Comparison of ENCODE assay signal across 8 mouse cellular contexts in genomic region chrX:136992191-136992965, GRCm38 (mm10). TPM values are rescaled to one million over a fixed set of nuclear protein-coding genes. Genes with fewer than 3 reads are reported as not detected.
DNase-seq lines count a peak whose midpoint lies in the region; ATAC-seq and TF ChIP-seq lines count a peak whose summit lies in the region.

No protein-coding gene starts in this region.

- H3K36me3 ChIP-seq in lung, postnatal 0 days (ENCODE audit: insufficient read depth, low read length): no peaks in the 10 kb centered on the region
- H3K36me3 ChIP-seq in hindbrain, embryonic 13.5 days: no peaks in the 10 kb centered on the region
- H3K36me3 ChIP-seq in midbrain, embryonic 10.5 days: no peaks in the 10 kb centered on the region

- 13% methylated on average over 18 of the region's 19 CpGs for WGBS in lung, postnatal 0 days
- 15% methylated on average over 19 of the region's 19 CpGs for WGBS in hindbrain, embryonic 13.5 days
- WGBS in midbrain, embryonic 10.5 days: 20% methylated on average over 19 of the region's 19 CpGs

- intact Hi-C loops in gastrocnemius, postnatal 14 days (cut with DNase I; ENCODE audit: low total_unique reads): no loop called here

- H3K4me2 ChIP-seq in lung, postnatal 0 days (replicated peaks; ENCODE audit: low read depth, low read length): peak overlapping the region; percentile 54
- H3K4me2 ChIP-seq in hindbrain, embryonic 13.5 days: peak overlapping the region; percentile 61

- H3K27ac ChIP-seq in lung, postnatal 0 days (ENCODE audit: low read length): no peak overlapping the region
- peak overlapping the region; percentile 90 for H3K27ac ChIP-seq in hindbrain, embryonic 13.5 days
- peak overlapping the region; percentile 80 for H3K27ac ChIP-seq in midbrain, embryonic 10.5 days (replicated peaks)

- TF ChIP-seq EP300 in lung, postnatal 0 days (IDR thresholded peaks at IDR 0.05): no peak

- peak overlapping the region; percentile 17; the same call in 1 of the 2 replicates for H3K4me3 ChIP-seq in lung, postnatal 0 days (ENCODE audit: low read depth, low read length)
- H3K4me3 ChIP-seq in hindbrain, embryonic 13.5 days: peak overlapping the region; percentile 54
- peak overlapping the region; percentile 56 for H3K4me3 ChIP-seq in midbrain, embryonic 10.5 days

- TF ChIP-seq CTCF in lung, postnatal 0 days (IDR thresholded peaks at IDR 0.05): no peak

- no peaks in the 10 kb centered on the region for H3K27me3 ChIP-seq in lung, postnatal 0 days (replicated peaks; ENCODE audit: insufficient read depth, low read length)
- no peaks in the 10 kb centered on the region for H3K27me3 ChIP-seq in hindbrain, embryonic 13.5 days
- H3K27me3 ChIP-seq in midbrain, embryonic 10.5 days (ENCODE audit: low read depth, poor library complexity, severe bottlenecking): peaks cover 64% of the 10 kb centered on the region

- ATAC-seq in cerebellum, adult (ENCODE audit: insufficient number of reproducible peaks, low FRiP score, low TSS enrichment): peak; percentile 49
- ATAC-seq in lung, postnatal 0 days: no peak
- peak; percentile 73 for ATAC-seq in hindbrain, embryonic 13.5 days (ENCODE audit: low FRiP score)

- H3K4me1 ChIP-seq in lung, postnatal 0 days (ENCODE audit: insufficient read depth, low read depth, low read length): no peaks in the 10 kb centered on the region
- H3K4me1 ChIP-seq in hindbrain, embryonic 13.5 days (replicated peaks): peaks cover 23% of the 10 kb centered on the region
- H3K4me1 ChIP-seq in midbrain, embryonic 10.5 days: peaks cover 29% of the 10 kb centered on the region

- no peaks in the 10 kb centered on the region for H3K9me3 ChIP-seq in lung, postnatal 0 days (ENCODE audit: low read length)
- H3K9me3 ChIP-seq in hindbrain, embryonic 13.5 days: no peaks in the 10 kb centered on the region
- no peaks in the 10 kb centered on the region for H3K9me3 ChIP-seq in midbrain, embryonic 10.5 days (replicated peaks)

- DNase-seq in cerebellum, postnatal 4 days (ENCODE audit: low spot score in 2 of 2): no peak
- no peak for DNase-seq in lung, postnatal 0 days (ENCODE audit: low spot score)
- DNase-seq in lung, postnatal 10 days: no peak
- no peak for DNase-seq in midbrain, embryonic 10.5 days (ENCODE audit: low spot score)
- DNase-seq in ovary, postnatal 10 days (ENCODE audit: low spot score): no peak
- DNase-seq in gastrocnemius, postnatal 14 days: no peak

- no peak overlapping the region for H3K9ac ChIP-seq in lung, postnatal 0 days (replicated peaks; ENCODE audit: low read depth)
- peak overlapping the region; percentile 76 for H3K9ac ChIP-seq in hindbrain, embryonic 13.5 days

RNA-seq across cellular contexts. Expression of gene Zcchc18, which starts 0.6 kb away (rescaled TPM):
- polyA plus RNA-seq in lung, postnatal 0 days (2015; fragmentation: Nextera tagmentation; extraction: Ambion mirVana): 0.88 and 1.5 TPM in 2 replicates
- polyA plus RNA-seq in hindbrain, embryonic 13.5 days (2015; fragmentation: Nextera tagmentation; extraction: Ambion mirVana): 264 and 268 TPM in 2 replicates
- 50.8 and 71.3 TPM in 2 replicates for polyA plus RNA-seq in midbrain, embryonic 10.5 days (2016; fragmentation: Nextera tagmentation; extraction: Ambion mirVana)
- total RNA-seq in gastrocnemius, postnatal 14 days (2021): under 1 TPM in 1 of 2 experiments, not detected in 1; 0.16 TPM

RNA-seq across cellular contexts. Expression of gene Tmsb15b1, which starts 15.7 kb away (rescaled TPM):
- polyA plus RNA-seq in lung, postnatal 0 days (2015; fragmentation: Nextera tagmentation; extraction: Ambion mirVana): 12.8 and 15.3 TPM in 2 replicates
- polyA plus RNA-seq in hindbrain, embryonic 13.5 days (2015; fragmentation: Nextera tagmentation; extraction: Ambion mirVana): 38.3 and 46.4 TPM in 2 replicates
- polyA plus RNA-seq in midbrain, embryonic 10.5 days (2016; fragmentation: Nextera tagmentation; extraction: Ambion mirVana): 17.0 and 18.7 TPM in 2 replicates
- total RNA-seq in gastrocnemius, postnatal 14 days (2021): 1 to 10 TPM; 1.8 to 4.9 TPM

RNA-seq across cellular contexts. Expression of gene Tmsb15l, which starts 15.7 kb away (rescaled TPM):
- polyA plus RNA-seq in lung, postnatal 0 days (2015; fragmentation: Nextera tagmentation; extraction: Ambion mirVana): 0.95 TPM in 1 of 2 replicates, not detected in the other
- 10.9 and 13.9 TPM in 2 replicates for polyA plus RNA-seq in hindbrain, embryonic 13.5 days (2015; fragmentation: Nextera tagmentation; extraction: Ambion mirVana)
- polyA plus RNA-seq in midbrain, embryonic 10.5 days (2016; fragmentation: Nextera tagmentation; extraction: Ambion mirVana): 4.6 and 5.4 TPM in 2 replicates
- under 1 TPM in 1 of 2 experiments, not detected in 1; 0.94 TPM for total RNA-seq in gastrocnemius, postnatal 14 days (2021)

RNA-seq across cellular contexts. Expression of gene Tmsb15b2, which starts 17.1 kb away (rescaled TPM):
- 15.2 and 19.8 TPM in 2 replicates for polyA plus RNA-seq in lung, postnatal 0 days (2015; fragmentation: Nextera tagmentation; extraction: Ambion mirVana)
- 110 and 120 TPM in 2 replicates for polyA plus RNA-seq in hindbrain, embryonic 13.5 days (2015; fragmentation: Nextera tagmentation; extraction: Ambion mirVana)
- polyA plus RNA-seq in midbrain, embryonic 10.5 days (2016; fragmentation: Nextera tagmentation; extraction: Ambion mirVana): 39.2 and 41.4 TPM in 2 replicates
- total RNA-seq in gastrocnemius, postnatal 14 days (2021): 1 to 10 TPM; 7.3 to 9.3 TPM

RNA-seq across cellular contexts. Expression of gene Slc25a53, which starts 45.7 kb away (rescaled TPM):
- polyA plus RNA-seq in lung, postnatal 0 days (2015; fragmentation: Nextera tagmentation; extraction: Ambion mirVana): 8.5 and 9.0 TPM in 2 replicates
- 15.9 and 18.6 TPM in 2 replicates for polyA plus RNA-seq in hindbrain, embryonic 13.5 days (2015; fragmentation: Nextera tagmentation; extraction: Ambion mirVana)
- polyA plus RNA-seq in midbrain, embryonic 10.5 days (2016; fragmentation: Nextera tagmentation; extraction: Ambion mirVana): 11.4 and 13.8 TPM in 2 replicates
- total RNA-seq in gastrocnemius, postnatal 14 days (2021): 1 to 10 TPM; 2.9 to 4.2 TPM

Comparison
In these comparisons a context has a peak if more than half of its experiments do, and no peak if none do; other contexts are left out.
1. RNA of gene Zcchc18, which starts 0.6 kb away (polyA plus RNA-seq): 264 to 268 TPM in hindbrain, embryonic 13.5 days and 50.8 to 71.3 TPM in midbrain, embryonic 10.5 days; 0.88 to 1.5 TPM in lung, postnatal 0 days; every median in the first group is over 10 times any median in the second.
2. Peak in every context shown above with its lines, with median percentiles within 50 percentile points of each other: H3K4me3 ChIP-seq.